Mouse (Mus musculus): Measurements from ENCODE around the gene Prr5l.
"Not testable (repeated sequence)": the region's sequence is repeated elsewhere in the genome, so short reads cannot be mapped to it uniquely, and the experiment has no call there.

Gene Prr5l

DNA sequence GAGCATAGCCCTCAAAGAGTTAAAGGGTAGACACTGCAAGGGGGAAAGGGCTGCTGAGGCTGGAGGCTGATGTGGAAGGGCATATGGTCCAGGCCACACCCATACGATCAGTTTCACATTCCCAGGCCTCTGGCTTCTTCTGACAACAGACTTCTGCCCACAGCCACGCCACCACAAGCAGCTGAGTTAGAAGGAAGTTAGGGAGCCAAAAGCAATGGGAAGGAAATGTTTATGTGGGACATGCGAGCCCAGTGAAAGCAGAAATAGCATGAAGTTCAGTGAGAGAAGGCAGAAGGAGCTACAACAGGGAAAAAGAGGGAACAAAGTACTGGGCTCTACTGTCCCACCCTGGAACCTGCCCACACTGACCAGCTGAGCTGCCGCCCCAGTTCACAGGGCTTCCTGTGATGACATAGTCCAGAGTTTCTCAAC is 119.9 kb downstream of the Prr5l start:
- in situ Hi-C loops (cut with MboI), result no loop called here

DNA sequence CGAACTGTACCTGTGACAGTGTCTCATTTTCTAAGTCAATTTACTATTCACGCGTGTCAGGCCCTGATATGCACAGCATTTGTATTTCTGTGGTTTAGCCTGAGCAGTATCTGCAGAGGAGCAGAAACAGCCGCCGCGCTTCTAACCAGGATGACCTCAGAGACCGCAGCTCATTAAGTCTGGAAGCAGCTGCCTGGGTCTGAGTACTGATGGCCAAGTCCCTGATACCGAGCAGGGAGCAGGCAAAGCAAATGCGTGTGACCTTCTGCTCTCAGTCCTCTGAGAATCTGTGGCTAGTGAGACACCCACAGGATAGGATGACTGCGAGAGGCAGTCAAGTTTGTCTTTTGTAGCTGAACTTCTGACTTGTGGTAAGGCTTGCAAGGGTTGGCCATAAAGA is 120.4 kb downstream of the Prr5l start:
- in situ Hi-C loops (cut with MboI), result no loop called here

DNA sequence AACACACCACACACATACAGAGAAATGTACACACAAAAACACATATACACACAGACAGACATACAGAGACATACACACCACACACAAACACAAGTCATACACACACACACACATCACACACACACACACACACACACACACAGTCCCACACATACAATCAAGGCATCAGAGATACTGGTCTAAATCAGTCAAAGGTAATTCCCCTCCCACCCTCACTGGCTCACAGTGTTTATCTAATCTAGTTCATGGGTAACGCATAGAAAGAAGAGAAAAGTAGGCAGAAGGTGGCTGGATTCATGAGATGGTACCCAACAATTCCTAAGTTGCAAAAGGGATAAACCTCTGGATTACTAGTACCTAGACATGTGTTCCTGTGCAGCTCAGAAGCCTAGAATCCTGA is 120.9 kb downstream of the Prr5l start:
- in situ Hi-C loops (cut with MboI), result no loop called here

DNA sequence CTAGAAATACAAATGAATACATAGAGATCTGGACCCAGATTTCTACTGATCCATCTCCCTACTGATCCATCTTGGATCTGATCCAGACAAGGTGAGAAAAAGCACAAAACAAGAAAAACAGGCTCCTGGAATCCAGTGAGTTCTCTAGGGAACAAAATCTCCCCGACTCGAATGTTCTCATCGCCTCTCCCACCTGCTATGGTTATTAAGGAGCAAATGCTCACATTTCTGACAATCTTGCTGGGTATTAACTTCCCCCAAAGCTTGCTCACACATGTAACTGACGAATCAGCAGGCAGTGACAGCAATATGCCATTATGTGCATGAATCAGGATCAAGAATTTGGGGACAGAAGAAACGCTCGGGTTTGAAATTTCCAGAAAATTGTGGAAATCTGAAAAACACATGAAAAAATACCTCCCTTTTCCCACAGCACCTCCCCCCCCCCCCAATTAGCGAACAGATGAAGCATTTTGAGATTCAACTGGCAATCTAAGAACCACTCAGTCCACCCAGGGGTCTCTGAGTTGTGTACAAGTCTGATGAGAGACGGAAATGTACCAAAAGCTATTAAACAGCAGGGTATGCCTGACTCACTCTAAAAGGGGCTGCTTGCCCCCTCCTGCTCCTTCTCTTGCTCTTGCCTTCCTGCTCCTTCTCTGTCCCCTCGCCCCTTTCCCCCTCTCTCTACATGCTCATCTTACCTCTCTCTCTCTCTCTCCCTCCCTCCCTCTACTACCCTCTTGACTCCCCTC is 123.1 kb downstream of the Prr5l start:
- in situ Hi-C loops (cut with MboI), result no loop called here

DNA sequence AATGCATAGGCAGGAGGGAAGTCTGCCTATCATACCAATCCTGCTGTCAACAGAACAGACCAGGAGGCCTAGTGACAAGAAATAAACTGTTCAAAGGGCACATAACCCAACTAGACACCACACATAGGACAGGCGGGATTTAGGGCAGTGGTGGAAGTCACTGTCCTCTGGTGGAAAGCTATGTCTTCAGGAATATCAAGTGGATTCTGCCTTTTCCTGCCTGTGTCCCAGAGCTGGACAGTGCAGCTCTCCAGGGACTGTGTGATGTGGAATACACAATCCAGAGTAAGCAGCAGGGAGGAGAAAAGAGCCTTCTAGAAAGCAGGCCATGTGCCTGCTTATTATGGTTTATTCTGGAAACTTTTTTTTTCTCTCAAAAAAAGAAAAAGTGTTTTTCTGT is 125.0 kb downstream of the Prr5l start:
- in situ Hi-C loops (cut with MboI), result no loop called here

DNA sequence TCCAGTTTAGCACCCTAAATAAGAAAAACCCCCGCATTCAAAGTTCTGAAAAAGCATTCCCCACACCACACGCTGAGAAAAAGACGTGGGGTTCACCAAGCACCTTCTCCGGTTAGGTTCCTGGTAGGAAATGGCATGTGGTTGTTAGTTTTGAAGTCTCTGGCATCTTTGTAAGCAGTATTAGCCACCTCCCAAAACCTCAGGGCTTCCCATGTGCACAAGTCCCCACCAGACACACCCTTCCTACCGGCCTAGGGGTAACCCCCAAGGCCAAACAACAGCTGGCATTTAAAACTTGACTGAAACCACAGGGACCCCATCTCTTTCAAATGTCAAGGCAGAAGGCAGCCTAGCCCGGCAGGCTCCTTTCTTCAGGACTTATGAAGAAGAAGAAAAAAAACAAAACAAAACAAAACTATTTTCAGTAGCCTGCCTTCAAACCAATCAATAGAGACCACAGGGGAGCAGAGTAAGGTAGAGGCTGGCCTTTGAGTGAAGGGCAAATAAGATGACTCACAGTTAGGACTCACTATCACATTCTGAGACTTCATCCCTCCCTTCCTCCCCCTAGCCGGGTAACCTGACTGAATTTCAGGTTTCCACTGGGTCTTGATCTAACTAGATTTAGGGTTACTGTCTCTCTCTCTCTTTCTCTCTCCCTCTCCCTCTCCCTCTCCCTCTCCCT is 126.6 kb downstream of the Prr5l start:
- in situ Hi-C loops (cut with MboI), result no loop called here

DNA sequence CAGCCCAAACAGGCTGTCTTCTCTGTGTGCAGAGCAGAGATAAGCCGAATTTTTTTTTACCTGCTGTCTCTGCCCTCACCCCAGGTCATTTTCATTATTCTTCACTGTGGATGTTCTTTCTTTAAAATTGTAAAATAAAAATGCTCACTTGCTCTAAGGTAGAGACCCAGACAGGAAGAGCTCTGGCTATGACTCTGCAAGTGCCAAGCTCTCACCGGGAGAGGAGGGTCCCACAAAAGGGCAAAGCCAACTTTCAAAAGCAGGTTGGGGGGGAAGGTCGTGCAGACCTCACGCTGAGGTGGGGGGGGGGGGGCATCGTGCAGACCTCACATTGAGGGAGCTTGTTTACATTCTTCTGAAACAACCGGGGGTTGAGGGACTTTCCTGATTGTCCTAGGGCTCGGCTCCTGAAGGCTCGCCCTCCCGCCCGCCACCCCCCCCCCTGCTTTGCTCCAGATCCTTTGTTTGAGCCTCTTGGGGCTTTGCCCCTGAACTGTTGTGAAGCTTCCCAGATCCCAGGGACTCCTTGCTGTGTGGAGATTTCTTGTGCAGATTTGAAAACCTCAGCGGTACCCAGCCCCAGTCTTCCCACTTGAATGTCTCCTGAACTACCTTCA is 127.8 kb downstream of the Prr5l start:
- in situ Hi-C loops (cut with MboI), result no loop called here

DNA sequence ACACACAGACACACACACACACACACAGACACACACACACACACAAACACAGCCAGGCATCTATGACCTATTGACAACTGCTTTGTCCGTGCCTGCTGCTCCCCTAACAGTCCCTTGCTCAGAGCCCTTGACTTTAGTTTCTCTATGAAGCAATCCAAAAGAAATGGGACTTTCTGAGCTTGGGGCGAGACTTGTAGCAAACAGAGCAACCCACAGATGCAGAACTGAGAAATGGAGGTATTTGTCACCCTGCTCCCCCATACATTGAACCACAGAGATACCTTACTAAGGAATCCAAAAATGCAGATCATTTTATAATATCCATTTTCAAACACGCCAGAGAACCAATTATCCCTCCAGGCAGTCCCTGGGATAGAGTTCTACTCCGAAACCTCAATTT is 128.4 kb downstream of the Prr5l start:
- in situ Hi-C loops (cut with MboI), result no loop called here

DNA sequence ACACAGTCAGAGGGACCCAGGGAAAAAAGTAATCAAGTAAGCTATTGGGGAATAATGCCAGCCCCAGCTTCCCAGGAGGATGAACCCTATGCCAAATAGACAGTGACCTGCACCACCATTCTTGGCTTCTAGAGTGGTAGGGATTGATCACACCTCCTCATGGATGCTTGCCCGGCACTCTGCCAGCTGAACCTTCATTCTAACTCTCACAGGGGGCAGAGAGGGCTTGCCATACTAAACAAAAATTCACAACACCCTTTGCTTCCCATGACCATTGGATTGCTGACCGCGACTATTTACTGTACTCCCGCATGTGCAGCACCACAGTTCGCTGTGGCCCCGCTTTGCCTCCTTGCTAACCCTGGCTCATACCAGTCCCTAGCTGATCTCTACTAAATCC is 129.8 kb downstream of the Prr5l start:
- in situ Hi-C loops (cut with MboI), result no loop called here

DNA sequence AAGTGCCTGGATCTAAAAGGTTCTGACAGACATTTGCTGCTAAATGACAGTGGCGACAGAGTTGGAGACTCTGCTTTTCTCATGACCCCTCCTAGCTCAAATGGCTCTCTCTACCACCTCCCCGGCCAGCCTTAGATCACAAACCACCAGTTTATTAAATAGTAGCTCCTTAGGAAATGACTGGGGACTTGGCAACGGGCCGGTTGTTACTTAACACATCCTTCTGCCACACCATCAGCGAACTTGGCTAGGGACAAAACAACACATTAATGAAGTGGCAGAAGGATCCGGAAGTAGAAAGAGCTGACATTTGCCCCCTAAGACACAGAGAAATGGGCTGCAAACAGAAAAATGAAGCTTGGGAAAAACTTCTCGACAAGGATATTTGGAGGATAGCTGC is 130.4 kb downstream of the Prr5l start:
- in situ Hi-C loops (cut with MboI), result no loop called here

DNA sequence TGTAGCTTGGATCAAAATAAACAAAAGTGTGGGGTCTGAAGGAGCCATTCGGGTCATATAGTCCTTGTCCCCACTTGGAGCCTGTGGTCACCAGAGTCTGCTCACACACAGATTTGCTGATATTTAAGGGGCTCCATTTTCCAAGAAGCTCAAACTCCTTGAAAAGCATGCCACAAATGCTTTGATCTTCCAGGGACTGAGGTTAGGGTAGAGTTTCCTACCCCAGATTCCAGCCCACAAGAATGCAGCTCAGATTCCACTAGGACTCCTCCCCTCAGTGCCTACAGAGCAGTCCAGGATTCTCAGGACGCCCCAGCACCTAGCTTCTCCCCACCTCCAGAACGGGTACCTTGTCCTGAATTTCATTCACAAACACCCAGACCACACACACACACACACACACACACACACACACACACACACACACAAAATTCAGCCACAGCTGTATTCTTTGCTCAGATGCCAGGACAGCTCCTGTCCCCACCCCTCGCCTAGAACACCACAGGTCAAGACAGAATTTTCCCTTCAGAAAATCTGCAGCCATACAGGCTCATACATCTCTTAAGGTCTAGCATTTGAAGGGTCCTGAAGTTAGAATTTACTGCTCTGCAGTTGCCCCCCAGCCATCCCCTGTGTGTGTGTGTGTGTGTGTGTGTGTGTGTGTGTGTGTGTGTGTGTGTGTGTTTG is 131.4 kb downstream of the Prr5l start:
- in situ Hi-C loops (cut with MboI), result no loop called here

DNA sequence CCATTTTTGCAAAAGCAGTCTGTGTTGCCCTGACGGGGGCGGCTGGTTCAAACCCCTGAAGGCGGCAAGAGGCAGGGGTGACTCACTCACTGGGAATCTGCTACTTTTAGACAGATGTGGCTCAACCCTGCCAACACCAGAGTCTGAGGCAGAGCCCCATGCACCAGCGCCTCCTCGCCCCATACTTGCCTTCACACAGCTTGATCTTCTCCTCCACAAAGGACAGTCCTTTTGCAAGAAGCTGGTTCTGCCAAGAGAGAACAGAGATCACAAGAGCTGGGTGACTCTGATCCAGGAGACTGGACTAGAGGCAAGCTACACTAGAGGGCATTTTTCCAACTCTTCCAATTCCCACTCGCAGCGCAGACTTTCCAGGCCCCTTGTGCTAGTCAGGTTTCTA is 136.3 kb downstream of the Prr5l start:
- in situ Hi-C loops (cut with MboI), result no loop called here

DNA sequence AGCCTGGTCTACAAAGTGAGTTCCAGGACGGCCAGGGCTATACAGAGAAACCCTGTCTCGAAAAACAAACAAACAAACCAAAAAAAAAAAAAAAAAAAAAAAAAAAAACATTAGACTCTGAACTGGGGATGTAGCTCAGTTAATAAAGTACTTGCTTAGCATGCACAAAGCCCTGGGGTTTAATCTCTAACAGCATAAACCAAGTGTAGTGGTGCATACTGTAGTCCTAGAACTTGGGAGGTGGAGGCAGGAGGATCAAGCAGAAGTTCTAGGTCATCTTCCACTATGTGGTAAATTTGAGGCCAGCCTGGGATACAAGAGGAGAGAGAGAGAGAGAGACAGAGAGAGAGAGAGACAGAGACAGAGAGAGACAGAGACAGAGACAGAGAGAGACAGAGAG is 137.2 kb downstream of the Prr5l start:
- in situ Hi-C loops (cut with MboI), result not testable (repeated sequence)

DNA sequence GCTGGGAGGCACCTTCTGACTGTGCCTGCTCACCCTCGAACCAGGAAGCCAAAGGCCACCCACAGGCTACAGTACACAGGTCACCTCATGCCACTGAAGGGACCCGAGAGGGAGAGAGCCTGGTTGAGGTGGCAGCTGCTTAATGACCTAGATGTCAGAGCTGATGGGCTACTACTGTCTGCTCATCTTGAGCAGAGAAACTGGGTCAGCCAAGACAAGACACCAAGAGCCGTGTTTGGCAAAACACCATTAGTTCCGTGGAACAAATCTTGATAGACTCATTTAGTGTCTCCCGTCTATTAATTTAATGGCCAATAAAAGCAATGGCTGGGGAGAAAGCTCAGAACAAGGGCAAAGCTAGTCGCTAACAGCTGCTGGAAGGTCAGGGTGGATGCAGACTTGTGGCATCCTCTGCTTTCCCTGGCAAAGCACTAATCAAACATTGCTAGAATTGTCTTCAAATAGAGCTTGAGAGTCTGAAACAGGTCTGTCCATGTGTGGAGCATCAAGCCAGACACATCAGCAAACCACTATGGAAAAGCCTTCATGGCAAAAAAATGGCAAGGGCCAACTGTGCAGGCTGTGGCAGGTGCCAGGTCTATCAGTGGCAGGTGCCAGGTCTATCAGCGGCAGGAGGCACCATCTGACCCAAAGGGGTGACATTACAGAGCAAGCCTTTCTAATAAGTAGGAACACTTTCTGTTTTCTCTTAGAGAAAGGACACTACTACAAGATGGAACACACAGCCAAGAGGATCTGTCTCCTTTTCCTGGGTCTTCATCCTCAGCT is 140.6 kb downstream of the Prr5l start:
- in situ Hi-C loops (cut with MboI), result no loop called here

DNA sequence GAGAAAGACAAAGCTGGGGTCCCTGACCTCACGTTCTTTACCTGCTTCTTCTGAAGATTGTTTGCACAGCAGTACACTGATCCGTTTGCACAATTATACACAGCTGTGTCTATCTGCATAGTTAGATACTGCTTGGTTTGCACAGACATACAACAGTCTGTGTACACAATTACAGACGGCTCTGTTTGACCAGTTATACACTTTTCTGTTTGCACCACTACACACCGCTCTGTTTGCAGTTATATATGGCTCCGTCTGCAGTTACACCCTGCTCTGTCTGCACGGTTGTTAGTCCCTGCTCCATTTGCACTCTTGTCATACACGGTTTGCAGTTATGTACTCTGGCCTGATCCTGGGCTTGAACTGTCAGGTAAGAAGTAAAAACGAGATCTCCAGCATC is 141.2 kb downstream of the Prr5l start:
- in situ Hi-C loops (cut with MboI), result no loop called here

DNA sequence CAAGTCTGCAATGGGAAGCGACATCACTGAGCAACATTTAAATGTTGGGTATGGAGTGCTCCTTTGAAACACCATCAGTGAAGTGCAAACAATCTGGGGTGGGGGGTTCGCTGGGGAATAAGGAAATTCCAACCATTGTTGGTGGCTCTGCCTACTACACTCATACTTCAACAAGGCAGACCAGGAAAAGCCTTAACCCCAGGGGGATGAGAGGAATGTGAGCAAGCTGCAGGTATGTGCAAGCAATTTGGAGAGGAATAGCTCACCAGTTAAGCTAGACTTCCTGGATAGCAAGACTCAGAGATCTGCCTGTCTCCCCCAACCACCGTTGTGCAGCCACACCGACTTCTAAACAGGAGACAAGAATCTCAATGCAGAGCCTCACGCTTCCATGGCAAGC is 142.9 kb downstream of the Prr5l start:
- in situ Hi-C loops (cut with MboI), result no loop called here

DNA sequence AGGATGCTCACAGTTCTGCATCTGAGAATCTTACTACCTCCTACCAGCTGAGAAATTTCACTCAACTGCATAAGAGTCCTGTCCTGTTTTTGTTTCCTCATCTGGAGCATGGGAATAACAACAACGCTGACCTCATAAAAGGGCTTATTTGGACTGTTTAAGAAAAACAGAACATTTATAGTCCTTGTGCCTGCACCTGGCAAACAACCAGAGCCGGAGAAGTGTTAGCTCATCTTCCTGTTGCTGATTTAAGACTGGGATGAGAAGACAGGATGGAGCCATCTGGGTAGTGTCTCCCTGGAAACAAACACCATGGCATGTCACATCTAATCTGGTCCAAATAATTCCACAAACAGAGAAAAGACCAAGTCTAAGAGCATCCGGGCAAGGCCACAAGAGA is 149.3 kb downstream of the Prr5l start:
- in situ Hi-C loops (cut with MboI), result no loop called here

DNA sequence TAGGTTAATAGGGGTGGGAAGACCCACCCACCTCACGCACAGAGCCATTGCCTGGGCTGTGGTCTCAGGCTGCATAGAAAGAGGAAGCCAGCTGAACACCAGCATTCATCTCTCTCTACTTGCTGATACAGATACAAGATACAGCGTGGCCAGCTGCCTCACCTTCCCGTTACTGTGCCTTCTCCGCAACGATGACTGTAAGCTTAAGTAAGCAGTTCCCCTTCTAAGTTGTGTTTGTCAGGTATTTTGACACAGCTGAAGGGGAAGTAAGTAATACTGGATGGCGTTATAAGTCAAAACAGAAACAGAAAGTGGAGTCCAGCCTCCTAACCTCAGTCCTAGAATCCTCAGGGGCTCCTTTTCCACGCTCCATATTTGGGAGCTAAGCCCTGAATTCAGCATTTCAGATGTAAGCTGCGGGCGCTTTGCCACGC is 150.0 kb downstream of the Prr5l start:
- in situ Hi-C loops (cut with MboI), result no loop called here

DNA sequence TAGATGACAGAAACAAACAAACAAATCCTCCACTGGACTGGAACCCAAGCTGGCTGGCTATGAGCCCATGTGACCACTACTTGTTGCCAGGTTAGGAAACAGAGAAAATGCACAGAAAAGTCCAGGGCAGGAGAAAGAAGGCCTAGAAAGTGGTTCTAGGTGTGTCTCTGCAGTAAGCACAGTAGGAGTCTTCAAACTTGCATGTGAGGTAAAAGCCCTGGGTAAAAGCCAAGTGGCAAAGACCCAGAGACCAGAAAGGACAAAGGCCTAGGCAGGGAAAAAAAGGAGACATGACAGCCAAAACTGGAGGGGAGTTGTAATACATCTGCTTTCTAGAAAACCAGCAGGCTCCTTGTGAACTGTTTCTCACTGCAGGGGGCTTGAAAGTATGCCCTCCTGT is 151.9 kb downstream of the Prr5l start:
- in situ Hi-C loops (cut with MboI), result no loop called here

DNA sequence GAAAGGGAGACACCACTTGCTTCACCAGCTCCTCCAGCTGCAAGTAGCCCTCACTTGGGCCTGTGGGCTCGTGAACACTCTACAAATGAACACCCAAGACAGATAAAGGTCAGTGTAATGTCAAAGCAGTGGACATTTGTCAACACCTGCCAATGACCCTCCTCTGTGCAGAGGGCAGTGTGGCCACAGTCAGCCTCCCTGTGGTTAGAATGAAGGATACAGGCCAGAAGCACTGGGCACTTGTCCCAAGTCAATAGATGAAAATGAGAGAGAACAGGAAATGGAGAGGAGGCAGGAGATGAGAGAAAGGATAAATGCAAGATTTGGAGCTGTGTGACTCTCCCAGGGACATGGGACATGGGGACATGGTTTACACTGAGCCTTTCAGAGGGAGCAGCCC is 153.4 kb downstream of the Prr5l start:
- in situ Hi-C loops (cut with MboI), result no loop called here

DNA sequence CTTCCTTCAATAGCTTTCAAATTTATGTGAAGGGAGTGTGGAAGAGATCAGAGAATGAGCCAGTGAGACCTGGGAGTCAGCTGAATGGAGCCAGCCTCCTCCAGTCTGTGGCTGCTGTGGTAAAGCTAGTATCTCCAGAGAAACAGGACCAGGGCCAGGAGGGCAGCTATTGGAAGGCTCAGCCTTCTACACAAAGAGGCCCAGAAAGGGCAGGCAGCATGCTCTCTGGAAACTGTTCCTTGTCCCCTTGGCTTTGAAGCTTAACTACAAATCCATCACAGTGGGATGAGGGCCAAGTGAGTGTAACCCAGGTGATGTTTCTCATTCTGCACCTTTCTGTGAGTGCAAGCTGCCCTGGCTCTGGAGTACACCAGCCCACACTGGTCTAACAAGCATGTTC is 155.0 kb downstream of the Prr5l start:
- in situ Hi-C loops (cut with MboI), result no loop called here

DNA sequence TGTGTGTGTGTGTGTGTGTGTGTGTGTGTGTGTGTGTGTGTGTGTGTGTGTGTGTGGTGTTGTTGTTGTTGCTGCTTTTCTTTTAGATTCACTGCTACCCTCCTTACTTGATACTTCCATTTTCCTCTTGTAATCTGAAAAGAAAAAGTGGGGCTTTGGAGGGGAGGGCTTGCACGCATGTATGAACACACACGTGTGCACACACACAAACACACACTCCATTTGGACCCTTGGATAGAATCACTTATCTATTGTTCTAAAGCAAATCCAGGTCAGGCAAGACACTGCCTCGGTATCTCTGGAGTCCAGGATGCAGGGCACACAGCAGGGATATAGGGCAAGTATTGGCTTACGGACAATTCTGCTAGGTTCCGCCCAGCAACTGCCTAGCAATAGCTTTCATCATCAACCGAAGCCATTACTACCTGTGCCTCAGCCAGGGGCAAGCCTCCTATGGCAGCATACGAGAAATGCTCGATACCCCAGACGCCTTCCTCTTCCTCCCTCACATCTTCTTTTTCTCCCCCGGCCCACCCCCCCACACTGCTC is 159.4 kb downstream of the Prr5l start:
- in situ Hi-C loops (cut with MboI), result no loop called here
